Mouse (Mus musculus) lung, postnatal 4 days (tissue): Measurements from ENCODE around the gene Arfgap2.
A peak's percentile ranks its signal among the peaks of the same experiment; 100 is the strongest.

Source experiments
- DNase-seq, 2 experiments: peaks; one replicate each; pipeline ENCODE4 v3.0.0; 2021

The Arfgap2 gene

DNA sequence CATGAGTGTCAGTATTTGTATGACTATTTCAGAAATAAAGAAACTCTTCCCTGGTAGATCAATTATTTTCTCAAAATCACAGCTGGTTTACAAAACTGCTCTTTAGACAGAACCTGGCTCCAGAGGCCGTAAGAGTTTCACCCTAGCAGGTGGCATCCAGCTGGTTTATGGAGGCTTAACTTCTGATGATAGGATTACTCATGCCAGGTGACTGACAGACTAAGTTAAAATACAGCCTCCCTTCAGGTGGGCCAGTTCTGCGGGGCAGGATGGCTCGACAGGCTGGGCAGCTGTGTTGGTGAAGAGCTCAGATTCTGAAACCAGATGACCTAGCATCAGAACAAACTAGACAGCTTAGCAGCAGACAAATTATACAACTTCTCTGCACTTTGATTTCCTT lies 44.8 kb downstream of the Arfgap2 start:
- DNase-seq: no peak

DNA sequence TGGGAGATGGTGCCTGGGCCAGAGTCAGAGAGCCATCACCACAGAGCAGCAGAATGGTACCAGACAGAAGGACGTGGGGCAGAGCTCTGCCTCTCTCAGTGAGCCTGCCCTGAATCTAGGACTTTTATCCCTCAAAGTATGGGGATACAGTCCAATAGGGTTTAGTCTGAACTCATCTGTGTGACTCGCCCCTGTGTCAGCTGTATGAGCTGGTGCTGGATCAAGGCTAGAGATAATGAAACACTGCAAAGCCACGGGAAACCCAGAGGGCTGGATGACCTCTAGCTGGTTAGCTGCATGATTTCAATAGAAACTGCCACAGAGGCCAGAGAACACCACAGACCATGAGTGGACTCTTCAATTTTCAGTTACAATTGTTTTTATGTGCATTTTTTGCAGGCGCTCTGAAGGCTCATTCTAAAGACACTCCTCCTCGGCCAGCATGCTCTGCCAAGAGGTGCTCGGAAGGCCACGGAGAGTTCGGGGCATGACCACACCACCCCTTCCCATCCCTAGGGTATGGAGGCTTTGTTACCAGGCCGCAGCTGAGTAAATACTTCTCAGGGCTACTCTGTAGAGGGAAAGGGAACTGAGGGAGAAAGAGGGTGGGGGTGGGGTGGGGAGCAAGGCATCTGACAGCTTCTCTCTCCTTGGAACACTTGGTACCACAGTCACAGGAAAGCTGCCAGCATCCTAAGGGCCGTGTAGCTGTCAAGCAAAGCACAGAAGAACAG lies 48.0 kb downstream of the Arfgap2 start:
- peak in 1 of 2 experiments; percentile 56 for DNase-seq

DNA sequence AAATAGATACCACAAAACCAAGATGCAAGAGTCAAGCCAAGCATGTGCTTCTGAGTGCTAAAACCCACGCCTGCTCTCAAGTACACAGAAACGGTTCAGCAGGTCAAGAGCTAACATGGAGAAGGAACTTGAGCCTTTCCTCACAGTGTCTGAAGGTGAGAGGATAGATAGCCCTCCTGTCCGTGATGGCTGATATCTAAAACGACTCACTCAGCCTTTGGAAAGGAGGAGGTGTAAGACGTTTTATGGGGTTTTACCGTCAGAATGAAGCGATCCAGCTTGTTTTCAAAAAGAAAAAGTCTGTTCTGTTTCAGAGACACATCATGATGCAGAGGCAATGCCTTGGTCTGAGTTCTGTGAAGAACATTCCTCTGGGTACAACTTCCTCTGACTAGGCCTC lies 49.4 kb downstream of the Arfgap2 start:
- DNase-seq: no peak

DNA sequence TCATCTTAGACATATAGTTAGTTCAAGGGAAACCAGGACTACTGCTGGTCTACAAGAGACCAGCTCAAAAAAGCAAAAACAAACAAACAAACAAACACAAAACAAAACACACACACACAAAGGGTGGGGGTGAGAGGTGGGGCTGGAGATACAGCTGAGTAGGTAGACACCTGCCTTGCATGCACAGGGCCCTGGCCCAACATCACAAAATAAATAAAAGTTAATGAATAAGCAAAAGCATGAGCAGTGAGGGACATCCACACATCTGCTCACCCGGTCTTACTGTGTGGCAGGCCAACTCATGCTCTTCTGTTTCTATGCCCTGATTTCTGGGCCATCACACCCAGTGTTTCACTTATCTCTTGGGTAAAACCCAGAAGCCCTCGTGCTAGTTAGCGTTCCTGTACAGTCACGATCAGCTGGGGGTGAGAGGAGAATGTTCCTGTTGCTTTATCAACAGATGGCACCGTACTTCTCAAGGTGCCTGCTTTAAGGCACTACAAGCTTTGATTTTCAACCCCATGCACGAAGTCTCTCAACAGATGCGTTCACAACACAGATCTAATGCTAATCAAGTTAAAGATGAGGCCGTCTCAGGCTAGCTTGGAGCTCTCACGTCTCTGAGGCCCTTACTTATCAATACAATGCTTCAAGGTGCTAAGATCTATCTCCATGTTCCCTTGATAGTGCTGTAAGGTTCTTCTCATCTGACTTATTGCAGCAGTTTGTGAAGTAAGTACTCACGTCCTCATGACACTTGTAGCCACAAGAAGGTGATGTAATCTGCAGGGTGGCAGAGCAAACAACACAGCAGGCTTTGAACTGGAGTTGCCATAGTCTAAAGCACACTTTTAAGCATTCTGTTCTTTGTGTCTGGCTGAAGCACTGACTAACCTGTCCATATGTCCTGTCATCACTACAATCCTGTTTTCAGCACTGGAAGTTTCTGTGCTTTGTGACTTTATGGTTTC lies 56.1 kb downstream of the Arfgap2 start:
- DNase-seq: no peak

DNA sequence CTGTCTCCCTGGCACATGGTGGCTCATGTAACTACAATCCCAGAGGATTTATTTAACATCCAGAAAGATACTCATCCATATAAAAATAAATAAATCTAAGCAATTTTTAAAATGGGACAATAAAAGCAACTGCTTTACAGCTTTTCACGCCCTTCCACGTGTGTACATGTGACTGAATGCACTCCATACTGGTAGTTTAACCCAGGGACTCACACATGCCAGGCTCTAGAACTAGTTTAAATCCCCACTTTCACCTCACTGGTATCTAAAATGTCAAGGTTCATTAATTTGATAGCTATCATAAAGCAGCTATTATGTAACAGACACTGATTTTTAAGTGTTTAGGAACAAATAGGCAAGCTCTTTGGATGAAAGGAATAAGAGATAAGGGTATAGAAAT lies 57.1 kb downstream of the Arfgap2 start:
- no peak for DNase-seq

DNA sequence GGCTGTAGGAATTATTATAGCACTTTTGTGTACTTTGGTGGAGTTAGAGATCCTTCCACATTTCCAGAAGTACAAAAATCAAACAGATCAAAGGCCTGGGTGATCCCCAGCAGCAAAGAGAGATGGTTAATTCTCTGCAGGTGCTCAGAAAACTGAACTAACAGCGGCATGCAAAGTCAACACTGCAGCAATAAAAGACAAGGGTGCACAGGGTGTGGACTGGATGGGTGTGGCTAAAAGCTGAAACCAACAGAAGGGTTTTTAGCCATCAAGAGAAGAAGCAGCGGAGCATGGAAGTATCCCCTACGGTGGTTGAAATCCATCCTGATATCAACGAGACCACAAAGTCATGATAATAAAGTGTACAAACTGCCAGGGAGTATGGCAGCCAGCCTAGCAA lies 57.7 kb downstream of the Arfgap2 start:
- no peak for DNase-seq

DNA sequence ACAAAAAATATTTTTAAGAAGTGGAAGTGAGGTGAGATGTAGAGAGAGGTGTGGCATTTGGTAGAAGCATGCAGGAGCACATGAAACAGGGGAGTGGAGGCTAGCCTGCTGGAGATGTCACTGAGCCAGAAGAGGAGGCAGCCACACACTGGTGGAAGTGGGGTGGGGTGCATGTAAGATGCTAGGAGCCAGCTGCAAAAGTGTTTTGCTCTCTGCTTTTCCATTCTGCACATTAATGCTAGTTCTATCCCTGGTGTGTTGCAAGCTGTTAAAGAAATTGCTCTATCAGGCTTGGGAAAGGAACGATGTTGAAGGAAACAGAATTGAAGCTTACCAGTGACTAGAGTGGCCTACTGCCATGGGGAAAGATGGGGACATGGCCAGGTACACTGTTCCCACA lies 59.6 kb downstream of the Arfgap2 start:
- peak in 1 of 2 experiments; percentile 52 for DNase-seq

DNA sequence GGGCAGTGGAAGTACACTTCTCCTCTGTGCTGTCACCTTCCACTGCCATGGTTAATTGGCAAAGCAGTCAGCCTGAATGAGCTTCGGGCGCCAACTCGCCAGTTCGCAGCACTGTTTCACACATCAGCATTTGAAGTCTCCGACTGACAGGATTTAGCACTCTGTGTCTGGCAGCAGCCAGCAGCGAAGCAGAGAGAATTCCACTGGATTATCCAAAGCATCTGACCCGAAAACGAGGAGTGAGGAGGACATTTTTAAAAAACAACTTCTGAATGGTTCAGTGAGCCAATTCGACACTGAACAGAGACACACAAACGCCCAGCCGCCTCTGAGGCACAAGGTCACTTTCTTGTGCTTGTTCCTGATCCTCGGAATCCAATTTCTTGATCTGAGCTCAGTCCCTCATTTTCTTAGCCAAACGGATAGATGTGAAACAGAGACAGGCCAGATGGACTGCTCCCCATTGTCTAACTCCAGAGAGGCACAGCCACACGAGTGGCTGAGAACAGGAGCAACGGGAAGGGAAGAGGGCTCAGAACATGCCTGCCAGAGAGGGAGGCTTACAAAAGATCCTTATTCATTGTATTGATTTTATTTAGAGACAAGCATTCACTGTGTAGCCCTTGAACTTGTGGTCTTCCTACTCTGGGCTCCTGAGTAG lies 60.1 kb downstream of the Arfgap2 start:
- DNase-seq: peak; percentile 51 to 86
